Mouse (Mus musculus) CD4-positive, CD25-positive, alpha-beta regulatory T cell, adult 2 months (primary cell): ENCODE results near the gene Entpd1.

Experiments
- DNase-seq: peaks from one replicate; pipeline ENCODE4 v3.0.0-alpha.2; 2012; ENCODE audit warnings: low read depth, low spot score

Gene Entpd1

DNA sequence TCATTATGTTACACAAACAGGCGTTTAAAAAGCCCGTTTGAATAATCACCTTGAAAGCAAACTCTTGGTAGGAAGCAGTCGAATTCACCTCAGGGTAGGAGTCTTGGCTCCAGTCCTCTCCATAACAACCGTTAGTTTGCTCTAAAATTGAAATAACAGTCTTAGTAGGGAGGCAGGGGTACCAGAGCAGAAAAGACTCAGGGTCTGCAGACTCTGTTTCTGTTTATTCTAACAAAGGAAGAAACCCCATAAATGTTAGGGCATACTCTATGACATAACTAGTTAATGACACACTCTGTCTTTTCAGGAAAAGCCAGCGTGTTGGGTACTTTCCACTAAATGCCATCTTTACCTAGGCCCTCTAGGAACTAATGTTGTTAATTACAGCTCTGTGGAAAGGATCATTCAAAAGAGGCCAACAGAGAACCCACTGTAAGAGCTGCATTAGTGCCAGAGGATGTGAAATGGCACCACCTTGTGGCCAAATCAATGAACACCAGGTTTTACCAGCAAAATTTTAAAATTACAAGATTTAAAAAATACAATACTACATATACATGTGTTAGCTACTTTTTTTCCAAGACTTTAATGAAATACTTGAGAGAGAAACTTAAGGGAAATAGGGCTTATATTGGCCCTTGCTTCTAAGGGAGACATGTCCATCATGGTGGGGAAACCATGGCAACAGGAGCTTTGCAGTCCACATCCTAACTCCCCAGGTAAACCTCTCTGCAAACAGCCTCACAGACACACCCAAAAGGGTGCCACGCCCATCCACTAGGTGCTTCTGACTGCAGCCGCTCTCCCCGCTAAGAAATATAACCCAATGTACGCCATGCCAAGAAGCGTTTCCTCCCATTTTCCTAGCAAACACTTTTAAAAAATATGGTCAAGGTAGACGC is 110.2 kb downstream of the Entpd1 start:
- peak; percentile 86 for DNase-seq

DNA sequence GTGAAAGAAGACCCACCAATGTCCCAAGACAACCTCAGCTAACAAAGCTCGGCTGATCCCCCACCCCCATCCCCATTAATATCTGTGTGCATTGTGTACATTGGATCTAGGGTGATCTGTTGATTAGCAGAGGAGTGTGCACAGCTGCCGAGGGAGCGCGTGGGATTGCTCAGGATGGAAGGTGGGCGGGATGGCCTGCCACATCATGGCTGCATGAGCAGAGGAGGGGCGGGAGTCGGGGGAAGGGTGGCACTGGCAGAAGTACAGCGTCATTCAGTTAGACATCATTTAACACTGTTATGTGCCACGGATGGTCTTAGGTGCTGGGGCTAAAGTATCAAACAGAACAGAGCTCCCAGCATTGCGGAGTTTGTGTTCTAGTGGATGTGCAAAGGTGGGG is 111.3 kb downstream of the Entpd1 start:
- DNase-seq, result no peak

DNA sequence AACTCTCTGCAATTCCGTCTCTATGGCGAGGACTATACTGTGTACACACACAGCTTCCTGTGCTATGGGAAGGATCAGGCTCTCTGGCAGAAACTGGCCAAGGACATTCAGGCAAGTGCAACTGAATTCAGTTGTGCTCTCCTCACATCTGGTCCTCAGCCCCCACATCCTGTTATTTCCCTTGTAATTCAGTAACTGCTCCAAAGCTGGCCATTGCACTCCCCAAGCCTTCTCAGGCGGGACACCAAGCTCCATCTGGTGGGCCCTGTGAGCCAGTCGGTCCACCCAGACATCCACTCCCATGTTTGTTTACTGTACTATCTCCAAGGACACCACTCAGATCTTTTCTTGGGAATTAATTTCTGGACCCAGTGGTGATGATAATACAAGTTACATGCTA is 114.0 kb downstream of the Entpd1 start:
- DNase-seq, result no peak

DNA sequence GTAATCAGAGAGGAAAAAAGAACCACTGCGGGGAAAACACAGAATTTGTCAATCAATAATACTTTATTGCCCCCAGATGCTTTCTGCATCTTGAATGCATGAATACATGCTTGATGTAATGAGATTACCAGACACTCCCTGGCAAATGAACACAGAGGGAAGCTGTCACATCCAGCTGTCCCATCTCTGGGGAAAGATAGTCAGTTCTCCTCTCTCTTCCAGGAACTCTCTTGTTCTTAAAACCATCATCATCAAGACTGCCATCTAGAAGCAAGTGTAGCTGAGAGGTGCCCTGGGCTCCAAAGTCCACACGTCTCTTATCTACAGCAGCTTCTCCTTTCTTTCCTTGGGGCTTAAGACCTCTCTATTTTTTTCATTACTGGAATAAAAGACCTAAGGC is 114.4 kb downstream of the Entpd1 start:
- no peak for DNase-seq

DNA sequence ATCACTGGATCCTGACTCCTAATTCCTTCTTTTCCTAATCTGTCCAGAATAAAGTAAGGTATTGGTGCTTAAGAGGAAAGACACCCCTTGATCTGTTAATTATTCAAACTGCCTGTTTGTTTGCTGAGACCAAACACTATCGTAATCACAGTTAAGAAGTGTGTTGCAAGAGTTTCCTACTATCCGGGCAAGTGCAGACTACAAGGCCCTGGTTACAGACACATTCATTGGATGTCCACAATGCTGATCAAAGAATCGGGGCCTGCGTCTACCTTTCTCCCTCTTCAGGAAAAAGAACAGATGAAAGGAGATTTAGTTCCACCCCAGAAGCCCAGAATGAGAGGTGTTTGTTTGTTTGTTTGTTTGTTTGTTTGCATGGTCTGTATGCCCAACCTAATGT is 116.0 kb downstream of the Entpd1 start:
- DNase-seq, result no peak

DNA sequence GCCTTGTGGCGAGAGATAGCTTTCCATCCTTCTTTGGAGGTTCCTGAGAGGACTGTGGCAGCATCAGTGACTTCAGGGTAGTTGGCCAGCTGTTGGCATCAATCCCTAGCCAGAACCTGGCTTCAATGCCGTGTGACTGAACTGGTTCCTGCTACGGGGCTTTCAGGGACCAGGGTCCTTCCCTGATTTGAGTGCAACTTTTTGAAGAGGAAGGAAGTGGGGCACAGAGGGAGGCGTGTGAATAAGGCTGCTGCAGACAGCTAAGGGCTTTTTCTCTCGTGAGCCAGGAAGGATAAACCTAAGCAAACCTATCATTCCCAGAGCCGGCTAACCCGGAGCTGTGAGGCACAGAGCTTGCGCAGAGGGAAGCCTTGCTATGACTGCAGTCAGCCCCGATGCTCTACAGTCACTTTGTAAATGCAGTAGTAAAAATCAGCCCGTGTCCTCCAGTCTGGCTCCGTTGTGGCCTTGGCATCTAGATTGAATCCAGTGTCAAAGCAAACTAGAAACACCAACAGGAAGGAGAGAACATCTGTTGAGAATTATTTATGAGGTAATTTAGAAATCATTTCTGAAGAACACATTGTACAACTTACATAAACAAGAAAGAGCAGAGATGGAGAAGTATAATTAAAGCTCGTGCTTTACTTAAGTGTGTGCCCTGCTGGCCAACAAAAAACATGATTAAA is 116.7 kb downstream of the Entpd1 start:
- no peak for DNase-seq

DNA sequence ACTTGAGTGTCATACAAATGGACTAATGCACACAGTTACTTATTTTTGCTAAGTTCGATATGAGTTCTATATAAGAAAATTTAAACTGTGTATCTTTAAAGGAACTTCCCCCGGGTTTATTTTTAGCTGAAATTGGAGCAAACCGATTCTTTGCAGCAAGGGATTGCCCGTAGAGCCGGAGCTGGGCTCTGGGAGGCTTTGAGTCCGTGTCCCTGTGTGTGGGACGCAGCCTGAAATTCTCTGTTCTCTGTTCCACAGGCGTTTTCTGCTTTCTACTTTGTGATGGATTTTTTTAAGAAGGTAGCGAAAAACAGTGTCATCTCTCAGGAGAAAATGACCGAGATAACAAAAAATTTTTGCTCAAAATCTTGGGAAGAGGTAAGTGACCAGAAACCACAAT is 121.2 kb downstream of the Entpd1 start:
- no peak for DNase-seq

DNA sequence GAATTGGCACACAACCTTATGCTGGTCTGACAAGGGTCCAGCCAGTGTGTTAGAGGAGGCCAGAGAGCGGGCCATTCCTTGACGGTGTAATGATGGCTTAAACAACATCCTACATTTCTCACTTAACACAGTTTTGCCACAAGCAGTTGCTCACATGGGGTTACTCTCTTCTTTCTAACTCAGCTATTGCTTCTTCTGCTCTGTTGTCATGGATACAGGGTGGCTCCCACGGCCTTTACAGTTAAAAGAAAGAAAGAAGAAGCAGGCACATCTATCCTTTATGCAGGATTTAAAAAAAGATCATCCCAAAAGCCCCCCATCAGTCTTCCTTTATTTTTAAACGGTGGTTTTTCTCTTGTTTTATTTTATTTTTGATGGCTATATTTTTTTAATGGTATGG is 121.7 kb downstream of the Entpd1 start:
- no peak for DNase-seq

DNA sequence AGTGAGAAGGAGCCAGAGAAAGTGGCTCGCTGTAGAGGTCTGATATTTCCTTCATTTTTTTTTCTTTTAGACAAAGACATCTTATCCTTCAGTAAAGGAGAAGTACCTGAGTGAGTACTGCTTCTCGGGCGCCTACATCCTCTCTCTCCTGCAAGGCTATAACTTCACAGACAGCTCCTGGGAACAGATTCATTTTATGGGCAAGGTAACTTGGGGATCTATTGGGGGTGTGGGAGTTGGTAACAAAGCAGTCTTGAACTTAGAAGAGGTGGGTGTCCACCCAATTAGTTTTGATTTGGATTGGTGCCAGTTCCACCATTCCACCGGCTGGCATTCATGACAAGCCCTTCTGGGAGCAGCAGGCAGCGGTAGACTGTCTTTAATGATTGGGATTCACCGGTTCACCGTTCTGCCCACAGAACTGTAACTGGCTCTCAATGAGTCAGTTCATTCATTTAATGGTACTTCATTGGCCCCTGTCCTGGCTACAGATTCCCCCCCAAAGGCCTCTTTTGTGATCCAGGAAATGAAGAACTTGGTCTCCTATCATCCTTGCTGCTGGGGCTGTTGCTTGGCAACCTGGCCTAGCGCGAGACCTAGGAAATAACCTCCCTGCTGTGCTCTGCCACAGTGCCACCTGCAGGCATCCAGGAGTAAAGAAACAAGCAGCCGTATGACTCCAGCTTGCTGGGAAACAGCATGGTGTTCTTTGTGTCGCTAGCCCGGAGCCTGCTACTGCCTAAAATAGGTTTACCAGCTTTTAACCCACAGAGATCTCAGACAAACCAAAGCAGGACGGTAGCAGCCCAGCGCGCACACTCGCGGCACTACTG is 124.7 kb downstream of the Entpd1 start:
- peak; percentile 82 for DNase-seq

DNA sequence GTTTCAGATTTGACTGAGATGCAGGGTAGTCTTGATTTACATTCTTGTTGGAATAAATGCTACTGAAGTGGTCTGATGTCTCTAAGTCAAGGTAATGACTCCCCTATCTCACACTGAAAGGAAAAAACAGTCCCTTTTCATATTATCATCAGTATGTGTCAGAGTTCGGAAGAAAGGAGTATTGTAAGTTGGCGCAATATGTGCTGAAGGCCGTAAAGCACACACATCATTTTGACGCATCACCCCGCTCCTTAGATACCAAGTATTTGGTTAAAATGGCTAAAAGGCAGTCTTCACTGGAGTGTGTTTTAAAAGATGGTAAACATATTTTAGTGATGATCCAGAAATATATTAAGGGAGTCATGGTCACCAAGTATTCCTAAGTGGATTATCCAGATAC is 125.4 kb downstream of the Entpd1 start:
- DNase-seq, result no peak

DNA sequence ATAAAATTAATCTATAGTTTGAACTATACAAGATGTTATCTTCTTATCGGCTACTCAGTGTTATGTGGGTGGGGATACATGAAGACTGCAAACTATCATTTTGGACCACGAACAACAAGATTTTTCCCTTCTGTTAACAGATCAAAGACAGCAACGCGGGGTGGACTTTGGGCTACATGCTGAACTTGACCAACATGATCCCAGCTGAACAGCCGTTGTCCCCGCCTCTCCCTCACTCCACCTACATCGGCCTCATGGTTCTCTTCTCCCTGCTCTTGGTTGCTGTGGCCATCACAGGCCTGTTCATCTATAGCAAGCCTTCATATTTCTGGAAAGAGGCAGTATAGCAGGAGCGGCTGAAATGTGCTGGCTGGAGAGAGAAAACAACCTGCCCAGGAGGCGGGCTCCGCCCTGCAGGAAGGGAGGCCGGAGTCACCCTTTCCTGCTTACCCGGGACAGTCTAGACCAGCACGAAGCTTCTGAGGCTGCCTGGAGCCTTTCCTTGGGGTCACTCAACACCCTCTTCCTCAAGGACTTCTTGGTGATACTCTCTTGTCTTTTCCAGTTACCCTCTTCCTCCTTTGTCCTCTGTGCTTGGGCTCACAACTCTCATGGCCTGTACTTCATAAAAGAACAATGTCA is 126.6 kb downstream of the Entpd1 start:
- no peak for DNase-seq

DNA sequence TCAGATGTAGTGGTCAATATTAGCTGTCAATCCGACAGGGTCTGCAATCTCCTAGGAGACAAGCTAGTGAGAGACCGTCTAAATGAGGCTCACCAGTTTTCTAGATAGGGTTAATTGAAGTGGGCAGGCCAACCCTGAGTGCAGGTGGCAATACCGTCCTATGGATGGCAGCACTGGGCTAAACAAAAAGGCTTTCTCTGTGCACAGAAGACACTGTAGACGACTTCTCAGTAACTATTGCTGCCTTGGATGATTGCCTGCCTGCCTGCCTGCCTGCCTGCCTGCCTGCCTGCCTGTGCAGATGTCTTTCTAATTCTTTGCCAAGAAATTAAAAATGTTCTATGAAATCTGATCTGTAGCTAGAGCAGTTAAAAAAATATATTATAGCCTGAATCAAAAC is 134.4 kb downstream of the Entpd1 start:
- peak; percentile 18 for DNase-seq

DNA sequence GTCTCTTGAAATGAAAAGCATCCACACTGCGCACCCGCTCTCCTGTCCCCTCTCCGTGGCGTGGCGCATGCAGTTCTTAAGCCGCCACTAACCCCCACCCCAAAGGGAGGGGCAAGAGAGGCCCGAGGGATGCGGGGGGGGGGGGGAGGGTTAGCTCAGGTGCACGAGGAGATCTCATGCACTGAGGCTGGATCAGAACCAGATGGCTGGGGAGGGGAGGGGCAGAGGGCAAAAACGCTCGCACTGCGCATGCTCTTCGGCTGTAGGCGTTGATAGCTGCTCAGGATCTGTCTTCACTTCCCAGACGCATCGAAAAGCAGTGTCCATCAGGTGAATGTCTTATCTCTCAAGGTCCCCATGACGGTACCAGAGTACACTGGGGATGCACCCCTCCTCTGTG is 136.4 kb downstream of the Entpd1 start, which contains the start of gene Cc2d2b:
Cc2d2b (plus strand) TSS at position 195 of the 400 bp plus-strand sequence.
- DNase-seq, result no peak

DNA sequence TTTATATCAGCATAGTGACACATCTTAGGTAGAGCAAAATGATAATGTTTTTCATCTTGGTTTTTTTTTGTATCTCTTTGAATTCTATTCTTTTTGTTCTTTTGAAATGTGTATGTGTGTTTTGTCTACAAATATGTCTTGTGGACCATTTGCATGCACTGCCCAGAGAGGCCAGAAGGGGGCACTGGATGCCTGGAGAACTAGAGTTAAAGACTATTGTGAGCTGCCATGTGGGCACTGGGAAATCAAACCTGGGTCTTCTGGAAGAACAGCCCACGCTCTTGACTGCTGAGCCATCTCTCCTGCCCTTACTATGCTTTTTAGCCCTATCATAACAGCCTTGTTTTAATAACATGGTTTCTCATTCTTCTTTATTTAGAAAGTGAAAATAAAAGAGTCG is 142.1 kb downstream of the Entpd1 start:
- peak; percentile 89 for DNase-seq

DNA sequence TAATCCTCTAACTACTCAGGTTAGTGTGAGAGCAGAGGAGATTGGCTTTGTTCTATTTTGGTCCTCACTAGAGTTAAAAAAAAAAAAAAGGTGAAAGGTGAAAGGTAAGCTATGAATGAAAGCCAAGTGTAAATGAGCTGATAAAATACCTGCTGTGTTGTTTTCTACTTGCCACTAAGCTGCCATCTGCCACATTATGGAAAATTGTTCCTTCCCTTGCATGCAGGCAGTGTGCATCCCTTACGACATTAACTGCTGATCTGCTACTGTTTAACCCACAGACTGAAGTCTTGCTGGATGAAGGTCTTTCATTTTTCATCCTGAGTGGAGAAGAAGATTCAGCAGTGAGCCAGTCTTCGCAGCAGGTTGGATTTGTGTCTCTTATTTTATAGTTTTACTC is 147.9 kb downstream of the Entpd1 start:
- no peak for DNase-seq

DNA sequence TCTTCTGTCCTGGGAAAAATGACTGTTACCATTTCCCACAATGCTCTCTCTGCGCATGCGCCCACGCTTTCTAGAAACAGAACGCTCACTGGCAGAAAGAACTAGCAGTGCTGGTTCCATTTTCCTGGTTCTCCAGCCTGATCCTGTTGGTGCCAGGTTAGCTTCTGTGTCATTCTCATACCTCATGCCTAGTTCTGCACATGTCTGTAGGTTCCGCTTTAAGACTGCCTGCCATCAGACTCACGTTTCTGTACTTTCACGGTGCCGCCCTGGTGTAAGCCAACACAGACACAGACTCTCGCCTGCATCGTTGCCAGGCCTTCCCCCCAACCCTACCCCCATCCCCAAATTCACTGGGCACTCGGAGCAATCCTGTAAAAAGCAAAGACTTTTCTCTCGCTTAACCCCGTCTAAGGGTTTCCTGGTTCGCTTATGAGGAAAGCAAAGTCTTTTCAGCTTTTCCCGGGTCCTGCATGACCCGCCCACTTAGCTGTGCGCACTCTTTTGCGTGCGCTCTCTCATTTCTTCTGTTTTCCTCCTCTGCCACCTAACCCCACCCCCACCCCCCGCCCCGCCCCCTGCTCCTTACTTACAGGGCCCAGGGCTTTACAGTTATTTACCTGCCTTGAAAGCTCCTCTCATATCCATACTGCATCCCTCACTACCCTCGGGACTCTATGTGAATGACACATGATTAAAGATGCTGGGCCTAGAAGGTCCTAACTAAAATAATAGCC is 150.0 kb downstream of the Entpd1 start:
- DNase-seq, result peak; percentile 73

DNA sequence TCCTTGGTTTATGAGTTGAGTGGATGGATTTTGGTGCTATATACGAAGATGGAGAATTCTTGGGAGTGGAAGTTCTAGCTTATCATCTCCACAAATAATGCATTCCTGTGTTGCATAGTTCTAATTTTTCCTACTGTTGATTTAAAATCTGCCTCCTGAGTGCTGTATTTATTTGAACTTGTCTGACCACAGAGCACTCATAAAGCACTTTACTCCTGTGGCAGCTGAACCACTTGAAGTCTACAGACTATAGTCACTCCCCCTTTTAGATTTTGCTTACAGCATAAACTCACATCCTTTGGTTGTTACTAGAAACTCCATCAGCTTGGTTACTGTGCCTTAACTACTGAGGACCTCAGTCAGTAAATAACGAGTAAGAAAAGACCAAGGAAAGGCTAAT is 155.0 kb downstream of the Entpd1 start:
- DNase-seq, result no peak

DNA sequence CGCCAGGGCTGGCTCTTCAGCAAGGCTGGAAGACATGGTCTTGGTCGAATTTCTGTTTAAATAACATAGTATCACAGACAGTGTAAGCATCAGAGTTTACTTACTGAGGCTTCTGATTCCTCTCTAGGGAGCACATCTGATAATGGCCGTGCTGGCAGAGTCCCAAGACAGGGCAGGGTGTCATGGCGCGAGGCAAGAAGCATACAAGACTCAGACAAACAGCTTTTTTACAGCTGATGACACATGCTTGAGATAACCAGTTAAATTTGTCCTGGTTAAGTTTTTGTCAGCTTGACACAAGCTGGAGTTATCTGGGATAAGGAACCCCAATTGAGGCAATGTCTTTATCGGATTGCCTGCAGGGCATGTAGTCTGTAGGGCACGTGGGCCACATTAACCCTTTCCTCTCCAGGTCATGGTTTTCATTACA is 157.2 kb downstream of the Entpd1 start:
- no peak for DNase-seq

DNA sequence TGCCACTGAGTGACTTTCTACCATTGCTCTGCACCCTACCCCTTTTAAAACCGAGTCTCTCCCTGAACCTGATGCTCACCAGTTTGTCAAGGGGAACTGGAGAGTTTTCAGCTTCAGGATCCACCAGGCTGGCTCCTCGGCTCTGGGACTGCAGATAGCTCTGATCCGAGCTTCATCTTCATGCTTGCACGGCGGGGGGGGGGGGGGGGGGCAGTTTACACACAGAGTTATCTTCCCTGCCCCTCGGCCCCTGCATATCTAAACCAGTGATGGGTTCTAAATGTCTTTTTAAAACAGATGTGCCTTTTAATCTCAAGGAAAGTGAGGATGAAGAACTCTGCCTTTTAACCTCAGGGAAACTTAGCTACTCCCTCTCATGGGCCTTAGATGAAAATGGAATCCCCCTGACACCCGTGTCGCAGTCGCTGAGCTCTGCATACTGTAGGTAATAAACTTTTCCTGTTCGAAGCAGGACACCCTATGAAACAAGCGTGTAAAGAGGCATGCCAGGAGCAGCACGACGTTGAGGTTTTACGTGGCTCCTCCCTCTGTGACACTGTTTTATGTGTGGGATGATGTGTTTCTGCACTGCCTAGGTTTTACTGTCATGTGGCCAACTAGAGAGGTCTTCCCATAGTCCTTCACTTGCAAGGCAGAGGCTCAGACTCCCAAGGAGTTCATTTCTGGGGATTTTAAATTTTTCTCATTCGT is 176.0 kb downstream of the Entpd1 start:
- DNase-seq, result peak; percentile 56

DNA sequence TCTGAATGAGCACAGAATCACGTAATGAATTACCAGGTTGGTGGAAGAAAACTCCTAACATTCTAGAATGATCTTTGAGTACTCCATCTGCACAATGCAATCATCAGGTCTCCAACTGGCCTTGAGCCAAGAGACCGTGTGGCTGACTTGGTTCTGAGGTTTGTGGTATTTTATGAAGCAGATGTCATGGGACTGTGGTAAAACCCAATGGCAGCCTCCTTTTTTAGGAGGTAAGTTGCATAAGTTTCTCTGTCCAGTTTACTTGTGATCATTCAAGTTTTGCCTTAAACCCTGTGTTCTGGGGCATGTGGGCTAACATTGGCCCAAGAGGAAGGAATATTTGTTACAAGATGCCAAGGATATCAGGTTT is 176.5 kb downstream of the Entpd1 start:
- peak; percentile 52 for DNase-seq
